Mouse (Mus musculus) c-Kit-positive CD71-negative TER-119-negative erythroid progenitor cells, embryonic 14.5 days (primary cell): ENCODE measurements around the gene Gm853.

Experiments
- DNase-seq: peaks from one replicate; pipeline ENCODE4 v3.0.0-alpha.2; 2013; ENCODE audit warnings: low read depth

The Gm853 gene

GRCm38 (mm10) chr4:130213857-130214256, 8.3 kb downstream of the Gm853 start:
- no peak for DNase-seq

GRCm38 (mm10) chr4:130213197-130213596, 9.0 kb downstream of the Gm853 start:
- no peak for DNase-seq

- no peak for DNase-seq
These were observed 9.8 kb downstream of the Gm853 start for GRCm38 (mm10) chr4:130212421-130212820.

- DNase-seq, result no peak
These were observed 10.3 kb downstream of the Gm853 start for GRCm38 (mm10) chr4:130211870-130212269.

- peak; percentile 69 for DNase-seq
These were observed 23.2 kb downstream of the Gm853 start for GRCm38 (mm10) chr4:130198694-130199670.

- DNase-seq, result no peak
These were observed 25.7 kb downstream of the Gm853 start for GRCm38 (mm10) chr4:130196542-130196941.

- no peak for DNase-seq
These were observed 26.3 kb downstream of the Gm853 start for GRCm38 (mm10) chr4:130195924-130196323.

- no peak for DNase-seq
These were observed 29.9 kb downstream of the Gm853 start for GRCm38 (mm10) chr4:130192266-130192665.

GRCm38 (mm10) chr4:130189606-130190005, 32.6 kb downstream of the Gm853 start:
- no peak for DNase-seq

GRCm38 (mm10) chr4:130188806-130189297, 33.3 kb downstream of the Gm853 start:
- DNase-seq, result peak; percentile 73

GRCm38 (mm10) chr4:130186891-130187290, 35.3 kb downstream of the Gm853 start:
- DNase-seq, result no peak

- no peak for DNase-seq
These were observed 35.8 kb downstream of the Gm853 start for GRCm38 (mm10) chr4:130186450-130186849.

GRCm38 (mm10) chr4:130183879-130184278, 38.3 kb downstream of the Gm853 start:
- no peak for DNase-seq

GRCm38 (mm10) chr4:130183023-130183422, 39.2 kb downstream of the Gm853 start:
- no peak for DNase-seq

GRCm38 (mm10) chr4:130181886-130182285, 40.3 kb downstream of the Gm853 start:
- no peak for DNase-seq

- DNase-seq, result no peak
These were observed 41.1 kb downstream of the Gm853 start for GRCm38 (mm10) chr4:130180909-130181602.

GRCm38 (mm10) chr4:130179876-130180275, 42.3 kb downstream of the Gm853 start:
- no peak for DNase-seq

GRCm38 (mm10) chr4:130177536-130177935, 44.7 kb downstream of the Gm853 start:
- DNase-seq, result no peak

- DNase-seq, result no peak
These were observed 45.1 kb downstream of the Gm853 start for GRCm38 (mm10) chr4:130177087-130177486.

- DNase-seq, result no peak
These were observed 46.0 kb downstream of the Gm853 start for GRCm38 (mm10) chr4:130176156-130176720.

GRCm38 (mm10) chr4:130175072-130175711, 47.0 kb downstream of the Gm853 start, which contains the start of gene Tinagl1:
Tinagl1 (minus strand) TSS chr4:130175122.
- DNase-seq, result no peak
